Mouse (Mus musculus): ENCODE results near the gene Pdcd2l. TPM values are rescaled to one million over a fixed set of nuclear protein-coding genes. Genes with fewer than 3 reads are reported as not detected.
"Not testable (repeated sequence)": the region's sequence is repeated elsewhere in the genome, so short reads cannot be mapped to it uniquely, and the experiment has no call there.

The Pdcd2l gene
- polyA plus RNA-seq, 1 experiment: 40.6 TPM

DNA sequence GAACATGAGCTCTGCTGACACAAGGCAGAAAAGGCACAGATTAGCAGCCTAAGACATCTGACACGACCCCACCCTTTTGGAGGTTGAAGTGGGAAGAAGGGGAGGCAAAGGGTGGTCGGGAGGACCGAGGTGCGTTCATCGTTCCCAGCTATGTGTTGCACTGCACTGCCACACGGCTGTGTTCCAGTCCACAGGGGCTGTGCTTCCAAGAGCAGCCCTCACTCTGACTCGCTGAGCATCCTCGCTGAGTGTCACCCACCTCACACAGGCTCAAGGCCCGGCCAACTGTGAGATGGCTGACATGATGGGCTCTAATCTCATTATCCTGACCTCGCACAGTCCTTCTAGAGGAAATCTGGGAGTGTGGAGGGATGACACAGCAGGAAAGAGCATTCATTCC, 20.0 kb upstream of the Pdcd2l start:
- H3K4me3 ChIP-seq (ENCODE audit: control insufficient read depth, insufficient read depth, low read length): no peak overlapping the region
- H3K27ac ChIP-seq (ENCODE audit: control insufficient read depth, insufficient read depth, low read length): no peak overlapping the region
- H3K4me1 ChIP-seq (replicated peaks; ENCODE audit: control insufficient read depth, insufficient read depth, low read length): peaks cover 13% of the 10 kb centered on the region; the same call in 1 of the 2 replicates
- 98% methylated on average over 10 of the region's 10 CpGs for WGBS
- no peaks in the 10 kb centered on the region for H3K27me3 ChIP-seq (ENCODE audit: control insufficient read depth, insufficient read depth, low read length)
- H3K36me3 ChIP-seq (ENCODE audit: control insufficient read depth, insufficient read depth, low read length): peaks cover 57% of the 10 kb centered on the region
- no peak for TF ChIP-seq POLR2A (IDR thresholded peaks at IDR 0.05; ENCODE audit: control insufficient read depth, extremely low read depth, insufficient read depth, low read length, poor library complexity)
- TF ChIP-seq CTCF (IDR thresholded peaks at IDR 0.05; ENCODE audit: borderline replicate concordance, control insufficient read depth, extremely low read depth, insufficient read depth, low read length, poor library complexity): no peak
- no peak for DNase-seq

- Histone ChIP-seq H3K4me1 (replicated peaks; ENCODE audit: control insufficient read depth, insufficient read depth, low read length) (peaks cover 13% of the 10 kb centered on the region; the same call in 1 of the 2 replicates), H3K27me3 (ENCODE audit: control insufficient read depth, insufficient read depth, low read length) (no peaks in the 10 kb centered on the region), H3K36me3 (ENCODE audit: control insufficient read depth, insufficient read depth, low read length) (peaks cover 55% of the 10 kb centered on the region), H3K4me3 (ENCODE audit: control insufficient read depth, insufficient read depth, low read length) (no peak overlapping the region), H3K27ac (ENCODE audit: control insufficient read depth, insufficient read depth, low read length) (no peak overlapping the region)
- TF ChIP-seq POLR2A (IDR thresholded peaks at IDR 0.05; ENCODE audit: control insufficient read depth, extremely low read depth, insufficient read depth, low read length, poor library complexity) (no peak), CTCF (IDR thresholded peaks at IDR 0.05; ENCODE audit: borderline replicate concordance, control insufficient read depth, extremely low read depth, insufficient read depth, low read length, poor library complexity) (no peak)
- DNase-seq: no peak
- whole genome bisulfite sequencing: 94% methylated on average over 9 of the region's 9 CpGs
Measured at GRCm38 (mm10) chr7:34215481-34215880, 19.0 kb upstream of the Pdcd2l start.

DNA sequence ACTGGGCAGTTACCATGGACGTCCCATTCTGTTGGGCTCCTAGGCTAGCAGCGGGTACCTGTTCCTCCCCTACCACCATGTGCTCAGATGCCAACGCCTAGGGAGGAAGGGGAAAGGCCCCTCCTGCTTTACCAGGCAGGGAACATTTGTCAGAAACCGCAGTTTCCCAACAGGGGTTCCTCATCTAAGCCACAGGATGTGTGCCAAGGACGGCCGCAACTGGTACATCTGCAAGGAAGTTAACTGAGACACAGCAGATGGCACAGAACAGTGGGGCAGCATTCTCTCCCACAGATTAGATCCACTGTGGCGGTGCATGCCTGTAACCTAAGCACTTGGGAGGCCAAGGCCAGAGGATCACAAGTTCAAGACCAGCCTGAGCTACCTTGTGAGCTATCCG, 18.2 kb upstream of the Pdcd2l start:
- Histone ChIP-seq H3K4me1 (replicated peaks; ENCODE audit: control insufficient read depth, insufficient read depth, low read length) (peaks cover 13% of the 10 kb centered on the region; the same call in 1 of the 2 replicates), H3K27ac (ENCODE audit: control insufficient read depth, insufficient read depth, low read length) (no peak overlapping the region), H3K4me3 (ENCODE audit: control insufficient read depth, insufficient read depth, low read length) (no peak overlapping the region), H3K27me3 (ENCODE audit: control insufficient read depth, insufficient read depth, low read length) (no peaks in the 10 kb centered on the region), H3K36me3 (ENCODE audit: control insufficient read depth, insufficient read depth, low read length) (peaks cover 59% of the 10 kb centered on the region)
- WGBS: 36% methylated on average over 8 of the region's 8 CpGs
- no peak for DNase-seq
- TF ChIP-seq CTCF (IDR thresholded peaks at IDR 0.05; ENCODE audit: borderline replicate concordance, control insufficient read depth, extremely low read depth, insufficient read depth, low read length, poor library complexity) (no peak), POLR2A (IDR thresholded peaks at IDR 0.05; ENCODE audit: control insufficient read depth, extremely low read depth, insufficient read depth, low read length, poor library complexity) (no peak)

DNA sequence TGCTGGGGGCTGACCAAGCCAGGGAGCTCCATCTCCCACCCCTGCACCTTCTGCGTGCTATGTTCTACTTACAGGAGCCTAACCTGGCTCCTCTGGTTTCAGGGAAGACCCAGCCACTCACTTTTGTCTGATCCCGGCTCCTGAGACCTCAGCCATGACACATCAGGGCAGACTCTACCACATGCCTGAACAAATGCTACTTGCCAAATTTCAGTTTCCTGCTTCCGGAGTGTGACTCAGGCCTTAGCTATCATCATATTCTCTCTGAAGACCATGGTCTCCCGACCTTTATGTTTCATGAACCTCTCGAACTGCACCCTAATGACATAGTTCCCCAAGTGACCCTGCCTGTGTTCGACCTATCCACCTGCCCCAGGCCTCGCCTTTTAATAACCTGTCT, 16.8 kb upstream of the Pdcd2l start:
- Histone ChIP-seq H3K4me3 (ENCODE audit: control insufficient read depth, insufficient read depth, low read length) (no peak overlapping the region), H3K36me3 (ENCODE audit: control insufficient read depth, insufficient read depth, low read length) (peaks cover 63% of the 10 kb centered on the region), H3K4me1 (replicated peaks; ENCODE audit: control insufficient read depth, insufficient read depth, low read length) (peaks cover 13% of the 10 kb centered on the region; the same call in 1 of the 2 replicates), H3K27ac (ENCODE audit: control insufficient read depth, insufficient read depth, low read length) (no peak overlapping the region), H3K27me3 (ENCODE audit: control insufficient read depth, insufficient read depth, low read length) (no peaks in the 10 kb centered on the region)
- DNase-seq: no peak
- TF ChIP-seq CTCF (IDR thresholded peaks at IDR 0.05; ENCODE audit: borderline replicate concordance, control insufficient read depth, extremely low read depth, insufficient read depth, low read length, poor library complexity) (no peak), POLR2A (IDR thresholded peaks at IDR 0.05; ENCODE audit: control insufficient read depth, extremely low read depth, insufficient read depth, low read length, poor library complexity) (no peak)
- WGBS: 96% methylated on average over 7 of the region's 7 CpGs

- Histone ChIP-seq H3K4me1 (replicated peaks; ENCODE audit: control insufficient read depth, insufficient read depth, low read length) (no peaks in the 10 kb centered on the region), H3K4me3 (ENCODE audit: control insufficient read depth, insufficient read depth, low read length) (no peak overlapping the region), H3K36me3 (ENCODE audit: control insufficient read depth, insufficient read depth, low read length) (peaks cover 85% of the 10 kb centered on the region), H3K27ac (ENCODE audit: control insufficient read depth, insufficient read depth, low read length) (no peak overlapping the region), H3K27me3 (ENCODE audit: control insufficient read depth, insufficient read depth, low read length) (no peaks in the 10 kb centered on the region)
- no peak for DNase-seq
- TF ChIP-seq CTCF (IDR thresholded peaks at IDR 0.05; ENCODE audit: borderline replicate concordance, control insufficient read depth, extremely low read depth, insufficient read depth, low read length, poor library complexity): no peak
- no peak for TF ChIP-seq POLR2A (IDR thresholded peaks at IDR 0.05; ENCODE audit: control insufficient read depth, extremely low read depth, insufficient read depth, low read length, poor library complexity)
- 93% methylated on average over 9 of the region's 9 CpGs for WGBS
Measured at GRCm38 (mm10) chr7:34208027-34208745, 11.7 kb upstream of the Pdcd2l start.

- H3K27ac ChIP-seq (ENCODE audit: control insufficient read depth, insufficient read depth, low read length): no peak overlapping the region
- 95% methylated on average over 6 of the region's 6 CpGs for WGBS
Measured at GRCm38 (mm10) chr7:34206331-34206730, 9.9 kb upstream of the Pdcd2l start.

GRCm38 (mm10) chr7:34202147-34202546, 5.7 kb upstream of the Pdcd2l start:
- WGBS: 97% methylated on average over 10 of the region's 10 CpGs
- H3K36me3 ChIP-seq (ENCODE audit: control insufficient read depth, insufficient read depth, low read length): peaks cover 60% of the 10 kb centered on the region
- not testable (repeated sequence) for DNase-seq; H3K27me3 ChIP-seq (ENCODE audit: control insufficient read depth, insufficient read depth, low read length); H3K4me3 ChIP-seq (ENCODE audit: control insufficient read depth, insufficient read depth, low read length); H3K27ac ChIP-seq (ENCODE audit: control insufficient read depth, insufficient read depth, low read length); H3K4me1 ChIP-seq (replicated peaks; ENCODE audit: control insufficient read depth, insufficient read depth, low read length)

More at GRCm38 (mm10) chr7:34206331-34206730, 9.9 kb upstream of the Pdcd2l start:
- DNase-seq: no peak
- TF ChIP-seq CTCF (IDR thresholded peaks at IDR 0.05; ENCODE audit: borderline replicate concordance, control insufficient read depth, extremely low read depth, insufficient read depth, low read length, poor library complexity): no peak
- TF ChIP-seq POLR2A (IDR thresholded peaks at IDR 0.05; ENCODE audit: control insufficient read depth, extremely low read depth, insufficient read depth, low read length, poor library complexity): no peak
- Histone ChIP-seq H3K36me3 (ENCODE audit: control insufficient read depth, insufficient read depth, low read length) (peaks cover 85% of the 10 kb centered on the region), H3K4me3 (ENCODE audit: control insufficient read depth, insufficient read depth, low read length) (no peak overlapping the region), H3K27me3 (ENCODE audit: control insufficient read depth, insufficient read depth, low read length) (no peaks in the 10 kb centered on the region), H3K4me1 (replicated peaks; ENCODE audit: control insufficient read depth, insufficient read depth, low read length) (no peaks in the 10 kb centered on the region)
